Mouse (Mus musculus): ENCODE measurements at regions not wholly inside any gene's neighbourhood (a gene's known extent, or its start where the extent isn't known, plus 50 kb on each side); places are given as distances from the start of the nearest gene placed in this dataset.

DNA sequence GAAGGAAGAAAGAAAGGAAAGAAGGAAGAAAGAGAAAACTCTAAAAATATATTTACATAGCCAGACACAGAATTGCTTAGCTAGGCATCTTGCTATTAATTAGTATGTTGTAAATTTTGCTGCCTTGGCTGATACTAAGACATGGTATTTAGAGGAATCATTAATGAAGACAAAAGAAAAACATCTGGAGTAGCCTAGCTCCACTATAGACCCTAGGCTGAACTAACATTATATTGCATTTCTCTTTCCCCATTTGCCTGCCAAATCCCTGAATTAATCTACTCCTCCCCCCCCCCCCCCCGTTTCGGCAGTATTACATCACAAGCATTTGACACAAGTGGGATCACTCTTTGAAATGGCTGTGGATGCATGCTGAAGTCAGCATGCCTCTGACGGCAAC, 206.1 kb upstream of the Tet2 start:
- no peak for DNase-seq

DNA sequence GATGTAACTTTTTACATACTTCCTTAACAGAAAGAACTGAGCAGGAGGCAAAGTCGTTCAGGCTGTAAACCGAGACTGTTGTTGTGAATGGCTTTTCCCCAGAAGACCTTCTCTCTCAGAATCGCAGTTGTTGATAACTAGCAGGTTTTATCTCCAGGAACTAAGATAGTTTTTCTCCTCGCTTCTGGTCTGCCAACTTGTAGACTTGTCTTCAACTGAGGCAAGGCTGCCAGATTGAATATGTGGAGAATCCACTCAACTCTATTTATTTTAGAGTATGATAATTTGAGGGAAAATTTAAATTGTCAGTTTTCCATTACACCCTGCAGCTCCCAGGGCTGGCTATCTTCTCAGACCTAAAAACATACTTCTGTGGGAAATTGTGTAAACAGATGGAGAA, 206.6 kb upstream of the Tet2 start:
- DNase-seq, result no peak

DNA sequence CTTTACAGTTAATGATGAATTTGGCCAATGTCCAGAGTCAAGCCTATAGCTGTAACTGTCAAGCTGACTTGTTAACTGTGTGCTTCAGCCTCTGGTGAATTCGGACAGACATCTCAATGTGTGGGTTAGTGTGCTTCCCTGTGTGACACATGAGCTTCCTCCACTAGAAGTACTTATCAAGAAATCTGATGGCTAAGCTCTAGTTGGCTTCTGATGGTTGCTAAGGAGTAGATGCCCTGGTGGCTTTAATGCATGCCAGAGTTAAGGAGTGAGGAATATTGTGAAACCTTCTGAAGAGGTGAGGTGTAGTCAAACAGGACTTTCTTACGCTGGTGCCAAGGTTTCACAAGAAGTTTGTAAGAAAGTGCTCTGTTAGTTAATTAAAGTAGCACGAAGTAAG, 208.1 kb upstream of the Tet2 start:
- no peak for DNase-seq

DNA sequence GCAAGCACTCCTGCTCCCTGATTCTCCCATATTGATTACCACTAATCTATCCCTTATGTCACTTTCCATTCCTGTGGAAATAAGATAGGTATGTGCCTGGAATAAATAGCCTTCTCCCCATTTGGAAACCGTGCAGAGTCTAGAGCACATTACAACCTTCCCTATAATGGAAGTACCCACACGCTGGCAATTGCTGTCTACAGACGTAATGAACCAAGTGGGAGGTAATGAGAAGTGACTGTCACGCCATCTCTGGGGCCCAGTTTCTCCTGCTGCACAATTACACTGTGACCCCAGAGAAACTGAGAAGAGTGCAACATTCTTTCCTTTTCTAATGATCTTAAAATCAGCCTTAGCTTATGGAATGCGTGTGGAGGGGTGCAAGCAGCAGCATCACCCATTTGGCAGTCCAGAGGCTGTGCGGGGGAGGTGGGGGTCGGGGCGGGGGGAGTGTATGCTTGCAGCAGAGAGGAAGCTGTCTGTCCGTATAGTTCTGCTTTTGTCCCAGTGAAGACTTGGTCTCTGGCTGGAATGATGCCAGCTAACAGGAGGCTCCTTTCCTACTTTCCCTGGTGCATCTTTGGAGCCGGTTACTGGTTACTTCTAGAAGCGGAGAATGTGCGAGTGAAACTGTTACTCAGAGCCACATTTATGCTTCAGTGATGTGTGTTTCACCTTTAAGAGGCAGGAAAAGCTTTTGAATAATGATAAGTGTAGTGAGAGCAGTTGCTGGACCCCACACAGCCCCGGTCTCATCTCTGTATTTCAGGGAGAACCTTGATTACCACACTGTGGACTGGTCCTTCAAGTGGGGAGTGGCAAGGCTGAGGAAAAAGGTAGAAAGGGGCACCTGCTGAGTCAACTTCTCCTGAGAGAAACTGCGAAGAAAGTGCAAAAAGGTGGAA, 209.3 kb upstream of the Tet2 start:
- no peak for DNase-seq

DNA sequence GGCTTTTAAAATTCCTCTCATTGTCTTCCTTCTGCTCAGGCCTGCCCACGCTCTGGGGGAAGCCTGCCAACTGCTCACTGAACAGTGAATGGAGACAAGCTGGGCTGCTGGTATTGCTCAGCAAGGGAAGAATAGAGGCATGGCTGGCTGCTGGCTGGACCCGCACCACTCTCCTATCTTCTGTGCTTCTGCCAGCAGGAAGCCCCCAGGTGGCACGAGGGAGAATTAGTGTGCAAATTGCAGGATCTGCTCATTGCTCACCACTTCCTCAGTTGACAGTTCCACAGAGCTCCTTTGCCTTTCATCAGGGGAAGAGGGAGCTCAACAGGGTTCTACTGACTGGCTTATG, 209.9 kb upstream of the Tet2 start:
- DNase-seq, result peak; percentile 12 to 20

DNA sequence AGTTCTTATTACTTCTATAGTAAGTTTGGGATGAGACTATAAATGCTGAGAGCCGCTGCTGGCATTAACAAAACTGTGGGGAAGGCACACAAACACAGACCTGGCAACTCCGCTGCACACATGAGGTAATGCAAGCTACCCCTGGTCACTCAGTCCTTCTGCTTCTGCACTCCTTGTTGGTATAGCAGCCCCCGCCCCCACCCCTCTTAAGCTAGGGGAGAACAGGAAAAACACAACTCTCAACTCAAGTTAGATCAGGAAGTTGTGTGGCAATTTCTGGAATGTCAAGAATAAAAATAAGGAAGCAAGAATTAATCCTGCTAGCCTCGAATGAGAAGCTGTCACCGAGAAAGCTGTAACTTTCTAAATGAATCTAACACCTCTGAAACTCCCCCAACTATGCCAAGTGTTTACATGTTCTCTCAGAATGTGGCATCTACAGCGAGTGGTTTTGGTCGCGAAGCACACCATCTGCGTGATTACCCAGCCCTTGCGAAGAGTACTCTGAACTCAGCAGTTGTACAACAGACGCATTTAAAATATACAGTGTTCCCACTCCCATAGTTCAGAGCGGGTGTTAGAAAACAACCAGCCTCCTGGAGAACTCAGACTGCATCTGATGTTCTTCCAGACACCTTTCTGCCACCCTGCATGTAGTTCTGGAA, 212.9 kb upstream of the Tet2 start:
- no peak for DNase-seq

DNA sequence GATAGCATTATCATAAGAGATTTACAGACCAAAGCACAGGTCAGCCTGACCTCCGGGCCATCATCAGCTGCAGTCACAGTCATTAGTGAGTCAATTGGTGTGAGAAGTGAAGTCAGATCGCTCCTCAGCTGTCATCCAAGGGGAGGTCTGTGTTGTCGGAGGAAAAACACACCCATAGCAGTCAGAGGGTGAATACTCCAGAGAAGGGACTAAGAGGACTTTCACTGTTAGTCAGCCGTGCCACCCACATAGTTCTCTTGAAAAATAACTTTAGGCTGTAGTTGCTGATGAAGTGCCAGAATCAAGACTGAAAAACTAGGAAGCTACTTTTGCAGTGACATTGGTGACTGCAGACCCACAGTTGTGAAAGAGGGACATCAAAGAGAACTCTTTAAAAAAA, 213.5 kb upstream of the Tet2 start:
- no peak for DNase-seq

DNA sequence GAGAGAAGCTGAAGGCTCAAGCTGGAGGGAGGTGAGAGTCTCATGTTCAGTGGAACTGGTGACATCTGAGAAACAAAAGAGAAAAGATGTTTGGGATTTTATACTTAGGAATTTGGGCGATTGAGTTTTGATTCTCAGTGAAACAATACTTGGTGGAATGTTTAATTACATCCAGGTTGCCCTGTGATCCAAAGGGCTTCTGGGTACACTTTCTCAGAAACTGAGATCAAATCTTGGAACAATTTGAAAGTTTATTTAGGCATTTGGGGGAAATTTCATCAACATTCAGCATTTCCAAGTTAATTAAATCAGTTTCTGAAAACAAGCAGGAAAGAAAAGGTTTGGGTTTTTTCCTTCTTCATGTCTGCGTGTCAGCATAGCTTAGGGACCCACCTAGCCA, 214.7 kb upstream of the Tet2 start:
- no peak for DNase-seq

DNA sequence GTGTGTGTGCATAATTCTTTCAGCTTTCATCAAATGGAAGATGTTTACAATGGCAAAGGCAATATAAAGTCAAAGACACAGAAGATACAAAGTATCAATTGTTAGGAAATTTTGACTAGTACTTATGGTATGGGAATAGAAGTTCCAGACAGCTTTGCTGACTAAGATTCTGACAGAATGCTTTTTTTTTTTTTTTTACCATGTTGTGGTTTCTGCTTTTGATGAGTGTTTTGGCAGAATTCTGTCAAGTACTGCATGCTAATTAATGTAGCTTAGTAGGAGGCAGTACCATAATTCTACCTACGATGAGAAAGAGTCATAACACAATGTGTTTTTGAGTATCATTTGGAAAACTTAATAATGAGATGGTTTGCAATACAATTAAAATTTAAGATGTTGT, 215.3 kb upstream of the Tet2 start:
- no peak for DNase-seq

DNA sequence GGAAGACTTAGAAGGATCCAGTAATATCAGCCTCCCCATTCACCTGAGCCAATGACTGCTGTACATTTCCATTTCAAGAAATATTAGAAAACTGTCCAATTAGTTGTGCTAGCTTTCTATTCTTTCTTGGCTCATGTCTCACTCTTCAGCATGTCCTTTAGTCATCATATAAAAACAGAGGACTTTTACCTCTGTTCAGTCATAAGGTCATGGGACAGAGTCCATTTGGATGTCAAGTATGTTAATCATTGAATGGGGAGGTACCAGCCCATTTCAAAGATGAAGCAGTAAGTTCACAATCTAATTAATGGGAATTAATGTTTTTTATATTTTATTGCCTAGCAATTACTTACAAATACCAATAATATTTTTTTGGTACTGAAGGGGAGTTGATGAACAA, 218.8 kb upstream of the Tet2 start:
- no peak for DNase-seq

DNA sequence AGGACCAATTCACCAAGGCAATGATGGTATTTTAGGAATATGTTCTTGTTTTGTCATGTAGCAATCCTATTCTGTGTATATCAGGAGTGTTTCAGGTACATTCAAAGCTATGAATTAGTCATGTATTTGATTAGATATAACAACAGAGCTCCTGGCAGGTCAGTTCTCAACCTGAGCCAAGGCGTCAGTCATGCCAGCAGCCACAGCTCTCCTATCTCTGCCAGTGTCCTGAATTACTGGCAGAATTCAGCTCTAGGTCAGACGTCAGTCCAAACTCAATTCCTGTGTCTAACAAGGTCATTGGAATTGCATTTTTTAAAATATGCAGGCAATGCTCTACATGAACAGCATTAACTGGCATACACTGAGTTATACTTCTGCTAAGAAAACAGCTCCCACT, 228.6 kb upstream of the Tet2 start:
- peak; percentile 30 to 48 for DNase-seq

DNA sequence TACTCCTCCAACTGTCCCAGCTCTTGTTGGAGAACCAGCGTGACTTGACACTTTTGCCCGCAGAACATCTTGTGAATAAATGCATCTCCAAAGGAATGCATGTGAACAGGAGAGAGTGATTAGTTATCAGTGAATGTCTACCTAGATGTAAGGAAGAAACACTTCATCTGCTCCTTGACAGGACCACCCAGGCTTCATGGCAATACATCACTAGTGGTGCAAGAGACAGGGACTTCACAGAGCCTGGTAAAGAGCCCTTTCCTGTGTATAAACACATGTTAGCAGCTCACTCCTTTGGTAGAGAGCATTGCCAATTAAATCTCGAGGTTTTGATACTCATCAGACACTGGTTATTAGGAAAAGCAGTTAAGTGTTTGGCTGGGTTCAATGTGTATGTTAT, 229.3 kb upstream of the Tet2 start:
- DNase-seq, result no peak

DNA sequence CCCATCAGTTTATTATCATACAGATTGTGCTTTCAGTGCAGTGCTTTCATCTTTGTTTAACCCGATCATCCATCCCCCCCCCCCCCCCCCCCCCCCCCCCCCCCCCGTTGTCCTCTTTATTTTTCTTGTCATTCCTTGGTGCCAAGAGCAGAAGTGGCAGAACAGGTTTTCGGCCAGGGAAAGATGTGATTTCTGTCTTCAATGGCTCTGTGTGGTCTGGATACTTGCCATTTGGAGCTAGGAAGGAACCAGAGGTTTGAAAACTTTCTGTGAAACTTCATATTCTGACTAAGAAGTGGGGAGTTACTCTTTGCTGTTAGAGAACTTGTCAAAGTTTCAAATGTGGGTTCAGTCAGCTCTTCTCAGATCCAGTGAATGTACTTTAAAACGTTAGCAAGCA, 231.1 kb upstream of the Tet2 start:
- no peak for DNase-seq

DNA sequence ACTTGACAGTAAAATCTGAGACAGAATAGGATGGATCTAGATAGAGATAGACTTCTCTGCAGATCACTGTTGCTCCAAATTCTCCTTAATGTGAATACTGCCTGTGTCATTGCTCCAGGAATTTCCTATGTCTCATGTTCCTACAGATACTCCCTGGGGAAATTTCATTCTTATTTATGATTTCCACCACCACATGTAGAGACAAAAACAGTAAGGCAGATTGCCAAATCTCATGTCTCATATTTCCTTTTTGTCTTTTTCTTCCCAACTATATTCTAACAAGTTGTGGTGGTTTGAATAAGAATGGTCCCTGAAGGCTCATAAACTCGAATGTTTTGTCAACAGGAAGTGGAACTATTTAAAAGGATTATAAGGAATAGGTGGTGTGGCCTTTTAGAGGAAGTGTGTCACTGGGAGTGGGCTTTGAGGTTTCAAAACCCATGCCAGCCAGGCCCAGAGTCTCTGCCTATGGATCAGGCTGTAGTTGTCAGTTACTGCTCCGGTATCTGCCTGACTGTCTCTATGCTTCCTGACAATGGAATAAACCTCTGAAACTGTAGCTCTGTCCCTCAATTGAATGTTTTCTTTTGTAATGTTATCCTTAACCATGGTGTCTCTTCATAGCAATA, 234.3 kb upstream of the Tet2 start:
- DNase-seq, result no peak

DNA sequence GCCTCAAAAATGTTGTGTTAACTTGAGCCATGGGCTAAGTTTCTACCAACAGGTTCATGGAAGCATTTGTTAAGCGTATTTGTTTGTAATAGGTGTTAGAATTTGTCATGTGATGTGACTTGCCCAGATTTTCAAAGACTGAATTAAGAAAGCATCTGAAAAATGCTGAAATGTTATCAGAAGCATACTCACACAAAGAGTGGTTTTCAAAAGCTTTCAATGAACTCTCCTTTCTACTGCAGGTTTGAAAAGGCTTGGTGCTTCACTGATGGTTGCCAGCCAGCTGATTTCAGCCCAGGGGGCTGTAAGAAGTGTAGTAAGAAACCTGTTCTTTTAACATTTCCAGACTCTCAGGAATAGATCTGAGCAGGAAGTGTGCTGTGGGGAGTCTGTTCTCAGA, 238.1 kb upstream of the Tet2 start:
- DNase-seq, result no peak

DNA sequence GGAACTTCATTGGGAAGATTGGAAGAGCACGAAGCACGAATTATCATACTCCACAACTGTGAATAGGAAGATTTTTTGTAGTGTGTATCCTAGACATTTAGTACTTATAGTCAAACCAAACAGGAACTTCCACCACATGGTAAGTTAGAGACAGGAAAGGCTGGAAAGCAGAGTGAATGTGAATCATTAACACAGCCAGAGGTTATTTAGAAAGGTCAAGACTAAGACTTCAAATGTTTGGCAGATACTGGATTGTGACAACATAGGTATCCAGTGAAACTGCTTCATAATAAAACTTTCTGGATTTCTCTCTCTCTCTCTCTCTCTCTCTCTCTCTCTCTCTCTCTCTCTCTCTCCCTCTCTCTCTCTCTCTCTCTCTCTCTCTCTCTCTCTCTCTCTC, 246.4 kb upstream of the Tet2 start:
- no peak for DNase-seq

DNA sequence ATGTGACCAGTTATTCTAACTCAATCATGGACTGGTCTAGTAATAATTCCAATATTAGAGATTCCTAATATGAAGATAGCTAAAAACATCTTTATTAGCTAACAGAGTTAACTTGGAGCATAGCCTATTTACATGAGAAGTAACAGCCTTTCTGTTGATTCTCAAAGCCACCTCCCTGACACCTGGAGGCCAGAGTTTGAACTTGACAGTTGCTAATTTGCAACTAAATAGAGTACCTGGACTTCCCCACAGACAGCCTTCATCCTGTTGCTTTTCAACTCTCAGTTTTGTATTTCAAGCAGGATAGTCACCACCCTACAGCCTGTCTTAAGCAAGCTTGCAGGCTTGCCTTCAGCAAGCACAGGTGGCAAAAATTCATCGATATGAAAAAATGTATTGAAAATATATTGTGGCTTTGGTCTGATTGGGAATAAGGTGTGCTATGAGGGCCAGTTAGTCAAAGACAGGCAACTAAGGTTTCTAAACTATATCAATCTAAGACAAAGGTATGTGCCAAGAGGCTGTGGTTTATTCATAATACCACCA, 264.1 kb upstream of the Tet2 start:
- DNase-seq, result no peak

DNA sequence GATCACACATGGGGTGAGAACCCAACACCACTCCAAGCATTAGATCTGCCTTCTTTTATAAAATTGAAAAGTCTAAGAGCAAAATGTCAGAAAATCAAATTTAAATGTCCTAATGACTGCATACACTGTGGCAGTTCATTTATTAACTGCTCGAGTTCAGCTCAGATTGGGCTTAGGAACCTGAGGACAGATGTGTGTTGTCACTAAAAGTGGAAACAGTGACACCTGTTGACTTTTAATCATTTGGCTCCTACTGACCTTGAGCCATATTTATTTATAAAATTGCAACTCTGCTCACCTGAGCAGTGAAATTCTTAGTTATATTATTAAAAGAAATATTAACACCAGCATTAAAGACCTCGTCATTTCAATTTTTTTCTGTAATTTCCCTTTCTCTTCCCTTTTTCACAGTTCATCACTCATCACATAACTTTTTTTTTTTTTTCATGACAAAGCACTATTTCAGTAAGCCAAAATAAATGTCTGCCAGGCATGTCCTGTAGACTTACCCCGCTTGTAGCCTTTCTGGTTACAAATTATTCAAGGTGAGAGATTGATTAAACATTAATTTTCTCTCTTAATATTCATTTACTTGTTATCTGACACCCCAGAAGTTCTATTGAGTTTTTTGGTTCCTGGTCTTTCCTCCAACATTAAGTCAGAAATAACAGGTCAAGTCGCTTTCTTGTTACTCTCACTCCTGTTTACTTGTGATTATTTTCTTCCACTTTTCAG, 274.2 kb upstream of the Tet2 start:
- no peak for DNase-seq

DNA sequence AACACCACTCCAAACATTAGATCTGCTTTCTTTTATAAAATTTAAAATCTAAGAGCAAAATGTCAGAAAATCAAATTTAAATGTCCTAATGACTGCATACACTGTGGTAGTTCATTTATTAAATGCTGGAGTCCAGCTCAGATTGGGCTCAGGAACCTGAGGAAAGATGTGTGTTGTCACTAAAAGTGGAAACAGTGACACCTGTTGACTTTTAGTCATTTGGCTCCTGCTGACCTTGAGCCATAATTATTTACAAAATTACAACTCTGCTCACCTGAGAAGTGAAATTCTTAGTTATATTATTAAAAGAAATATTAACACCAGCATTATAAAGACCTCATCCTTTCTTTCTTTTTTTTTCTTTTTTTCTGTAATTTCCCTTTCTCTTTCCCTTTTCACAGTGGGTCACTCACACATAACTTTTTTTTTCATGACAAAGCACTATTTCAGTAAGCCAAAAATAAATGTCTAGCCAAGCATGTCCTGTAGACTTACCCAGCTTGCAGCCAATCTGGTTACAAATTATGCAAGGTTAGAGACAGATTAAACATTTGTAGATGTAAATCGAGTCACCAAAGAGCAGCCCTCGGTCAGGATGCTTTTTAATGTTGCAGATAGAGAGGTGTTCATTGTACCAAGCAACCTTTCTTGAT, 288.9 kb upstream of the Tet2 start:
- no peak for DNase-seq

DNA sequence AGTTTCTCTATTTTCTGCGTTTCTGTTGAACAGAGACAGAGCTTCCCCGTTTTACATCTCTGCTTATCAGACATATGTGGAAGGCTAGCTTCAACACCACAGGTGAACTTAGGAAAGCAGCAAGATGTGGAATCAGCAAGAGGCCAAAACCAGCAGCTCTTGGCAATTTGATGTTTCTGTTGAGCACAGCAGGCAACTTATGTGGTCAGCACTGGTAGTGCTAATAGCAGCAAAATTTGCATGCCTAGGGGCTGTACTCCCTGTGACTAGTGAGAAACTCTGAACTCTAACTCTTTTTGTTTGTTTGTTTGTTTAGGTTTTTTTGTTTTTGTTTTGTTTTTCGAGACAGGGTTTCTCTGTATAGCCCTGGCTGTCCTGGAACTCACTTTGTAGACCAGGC, 289.5 kb upstream of the Tet2 start:
- no peak for DNase-seq

DNA sequence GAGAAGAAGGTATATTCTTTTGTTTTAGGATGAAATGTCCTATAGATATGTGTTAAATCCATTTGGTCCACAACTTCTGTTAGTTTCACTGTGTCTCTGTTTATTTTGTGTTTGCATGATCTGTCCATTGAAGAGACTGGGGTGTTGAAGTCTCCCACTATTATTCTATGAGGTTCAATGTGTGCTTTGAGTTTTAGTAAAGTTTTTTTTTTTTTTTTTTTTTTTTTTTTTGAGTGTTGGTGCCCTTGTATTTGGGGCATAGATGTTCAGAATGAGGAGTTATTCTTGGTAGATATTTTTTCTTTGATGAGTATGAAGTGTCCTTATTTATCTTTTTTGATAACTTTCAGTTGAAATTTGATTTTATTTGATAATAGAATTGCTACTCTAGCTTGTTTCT, 301.4 kb upstream of the Tet2 start:
- no peak for DNase-seq

DNA sequence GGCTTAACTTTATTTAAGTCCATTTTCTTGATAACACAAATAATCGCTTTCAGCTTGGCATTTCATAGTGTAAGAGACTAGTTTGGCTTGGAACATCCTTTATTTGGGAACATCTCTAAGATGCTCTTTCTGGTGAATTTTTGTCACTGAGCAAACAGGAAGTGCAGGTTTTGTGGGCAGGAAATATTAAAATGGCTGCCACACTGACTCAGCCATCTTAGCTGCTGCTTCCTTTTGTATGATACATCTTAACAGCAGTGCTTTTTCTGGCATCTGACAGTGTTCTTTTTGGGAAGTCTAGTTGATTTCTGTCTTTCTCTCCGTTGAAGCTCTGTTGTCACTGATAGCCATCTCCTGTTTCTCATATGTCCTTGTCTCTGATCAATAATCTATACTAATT, 329.4 kb upstream of the Tet2 start:
- no peak for DNase-seq
